Mouse (Mus musculus) spleen, adult 2 months (tissue): ENCODE measurements around the gene Dnajc22.

ENCODE experiments used
- CTCF ChIP-seq: fragments of 200-500 bp; IDR thresholded peaks from 2 replicates; pipeline ENCODE4 v1.5.1; 2011; ENCODE audit warnings: mild to moderate bottlenecking, inconsistent platforms; ENCODE audit not compliant: insufficient read depth, insufficient read length, insufficient replicate concordance; ENCODE audit errors: extremely low read depth
- POLR2A ChIP-seq: fragments of 200-500 bp; IDR thresholded peaks from 2 replicates; pipeline ENCODE4 v1.6.1; 2011; ENCODE audit warnings: low read depth, low read length, inconsistent platforms

GRCm38 (mm10) chr15:99116539-99116938 lies 23.6 kb downstream of the Dnajc22 start:
- TF ChIP-seq CTCF, result no peak
- no peak for TF ChIP-seq POLR2A
